Mouse (Mus musculus): Measurements from ENCODE around the gene Slpi.
A peak's percentile ranks its signal among the peaks of the same experiment; 100 is the strongest.

Slpi gene

GRCm38 (mm10) chr2:164419489-164419888, 30.6 kb upstream of the Slpi start:
- DNase-seq = no peak

GRCm38 (mm10) chr2:164418308-164418875, 29.5 kb upstream of the Slpi start:
- no peak for DNase-seq

GRCm38 (mm10) chr2:164417198-164417597, 28.3 kb upstream of the Slpi start:
- peak; percentile 57 for DNase-seq

GRCm38 (mm10) chr2:164414581-164414980, 25.7 kb upstream of the Slpi start:
- no peak for DNase-seq

- no peak for DNase-seq
Observed at GRCm38 (mm10) chr2:164414167-164414566, 25.3 kb upstream of the Slpi start.

- peak; percentile 81 for DNase-seq
Observed at GRCm38 (mm10) chr2:164407708-164408107, 18.8 kb upstream of the Slpi start.

GRCm38 (mm10) chr2:164405519-164405918, 16.6 kb upstream of the Slpi start:
- no peak for DNase-seq

GRCm38 (mm10) chr2:164405060-164405459, 16.2 kb upstream of the Slpi start, which contains the start of gene Matn4:
Matn4 (minus strand) TSS chr2:164405160.
- no peak for DNase-seq

- peak; percentile 81 for DNase-seq
Observed at GRCm38 (mm10) chr2:164404082-164404990, 15.4 kb upstream of the Slpi start.

- peak; percentile 53 for DNase-seq
Observed at GRCm38 (mm10) chr2:164403396-164404081, 14.6 kb upstream of the Slpi start.

- DNase-seq = peak; percentile 87
Observed at GRCm38 (mm10) chr2:164402906-164403305, 14.0 kb upstream of the Slpi start, which contains the start of gene Rbpjl. Rbpjl (plus strand) TSS chr2:164403141.

- no peak for DNase-seq
Observed at GRCm38 (mm10) chr2:164396911-164397310, 8.0 kb upstream of the Slpi start.

GRCm38 (mm10) chr2:164396076-164396475, 7.2 kb upstream of the Slpi start:
- DNase-seq = no peak

GRCm38 (mm10) chr2:164393126-164393525, 4.2 kb upstream of the Slpi start:
- DNase-seq = no peak

- DNase-seq = peak; percentile 88
Observed at GRCm38 (mm10) chr2:164389499-164389898, 604 bp upstream of the Slpi start.

GRCm38 (mm10) chr2:164386953-164387352, 1.9 kb downstream of the Slpi start:
- DNase-seq = peak; percentile 53

GRCm38 (mm10) chr2:164385927-164386763, 2.8 kb downstream of the Slpi start:
- DNase-seq = no peak

- DNase-seq = no peak
Observed at GRCm38 (mm10) chr2:164383656-164384399, 5.1 kb downstream of the Slpi start.

- no peak for DNase-seq
Observed at GRCm38 (mm10) chr2:164382971-164383370, 5.9 kb downstream of the Slpi start.

GRCm38 (mm10) chr2:164381726-164382125, 7.2 kb downstream of the Slpi start:
- no peak for DNase-seq

- no peak for DNase-seq
Observed at GRCm38 (mm10) chr2:164377478-164378426, 11.1 kb downstream of the Slpi start.
